Mouse (Mus musculus): ENCODE data around the gene Cntn2.

- TF ChIP-seq CTCF (IDR thresholded peaks at IDR 0.05; ENCODE audit: extremely low read depth, insufficient read depth, low read length): no peak
- TF ChIP-seq POLR2A (IDR thresholded peaks at IDR 0.05; ENCODE audit: extremely low read depth, insufficient read depth, low read length): no peak
These were observed 19.3 kb upstream of the Cntn2 start for GRCm38 (mm10) chr1:132562337-132562795.
